Mouse (Mus musculus) stomach, adult 2 months (tissue): Measurements from ENCODE around the gene Olfr769. TPM values are rescaled to one million over a fixed set of nuclear protein-coding genes. Genes with fewer than 3 reads are reported as not detected.

Experiments
- polyA plus RNA-seq: library from polyadenylated mRNA; depleted of rRNA; stranded (reverse); fragments of >200 nt; gene quantifications from 2 replicates; pipeline ENCODE4 v1.2.3, GENCODE M21; 2012; rRNA removed

The Olfr769 gene
- not detected in 2 replicates for polyA plus RNA-seq

DNA sequence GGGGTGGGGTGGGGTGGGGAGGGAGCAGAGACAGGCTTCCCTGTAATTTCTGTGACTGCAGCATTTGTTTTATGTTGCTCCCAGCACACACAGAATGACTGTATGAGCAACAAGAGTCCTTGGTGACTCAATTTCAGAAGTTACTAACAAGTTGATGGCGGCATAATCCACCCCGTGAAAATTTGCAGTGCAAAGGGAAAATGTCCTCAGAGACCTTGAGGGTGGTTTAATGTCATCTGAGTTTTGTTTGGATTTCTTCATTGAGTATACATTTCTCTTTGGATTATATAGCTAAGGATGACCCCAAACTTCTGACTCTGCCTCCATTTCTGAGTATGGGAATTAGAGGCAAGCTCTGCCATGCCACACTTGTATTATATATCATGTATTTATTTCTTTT is at the start of gene Olfr769:
Gene Olfr769 (minus strand): TSS at position 101 of the 400 bp plus-strand sequence.

GRCm38 (mm10) chr10:129164651-129165050 is 47.0 kb upstream of the Olfr769 start, which contains the start of gene Olfr771:
Gene Olfr771, minus strand, starts transcription at chr10:129164751.

GRCm38 (mm10) chr10:129138898-129139297 is 21.2 kb upstream of the Olfr769 start, which contains the start of gene Olfr770:
Gene Olfr770, minus strand, starts transcription at chr10:129138998.

DNA sequence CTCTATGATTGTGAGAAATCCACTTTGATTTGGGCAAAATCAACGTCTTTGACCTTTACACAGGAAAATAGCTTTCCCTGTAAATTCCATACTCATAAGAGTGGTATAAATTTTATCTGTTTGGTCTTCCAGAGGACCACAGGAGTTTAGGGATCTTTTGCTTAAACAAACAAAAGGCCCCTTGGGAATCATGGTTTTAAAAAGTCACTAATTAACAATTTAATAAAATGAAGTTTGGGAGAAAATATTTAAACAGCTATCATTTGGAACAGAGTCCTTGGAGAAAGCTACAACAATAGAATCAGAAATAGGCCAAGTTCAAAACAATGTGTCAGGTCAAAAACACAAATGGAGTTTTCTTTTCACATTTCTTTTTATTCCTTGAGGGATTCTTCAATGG is 18.4 kb downstream of the Olfr769 start, which contains the start of gene Olfr768:
Gene Olfr768 (minus strand): TSS at position 101 of the 400 bp plus-strand sequence.

DNA sequence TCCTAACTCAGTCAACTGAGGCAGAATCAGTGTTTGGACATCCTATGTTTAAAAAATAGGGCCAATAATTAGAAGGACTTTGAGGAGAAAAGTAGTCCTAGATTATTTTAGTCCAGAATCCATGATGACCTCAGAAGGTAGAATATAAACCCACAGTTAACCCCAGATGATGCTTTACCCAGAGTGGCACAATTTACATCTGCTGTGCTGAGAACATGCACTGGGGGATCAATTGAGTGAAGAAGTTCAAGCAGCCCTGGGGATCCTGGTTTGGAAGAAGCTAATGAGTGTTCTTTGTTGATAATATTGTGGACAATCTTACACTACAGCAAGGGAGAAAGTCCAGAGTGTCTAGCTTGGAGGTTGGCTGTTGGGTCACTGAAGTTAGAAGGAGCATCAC is 34.9 kb downstream of the Olfr769 start, which contains the start of gene Olfr767:
Gene Olfr767 (minus strand): TSS at position 101 of the 400 bp plus-strand sequence.

DNA sequence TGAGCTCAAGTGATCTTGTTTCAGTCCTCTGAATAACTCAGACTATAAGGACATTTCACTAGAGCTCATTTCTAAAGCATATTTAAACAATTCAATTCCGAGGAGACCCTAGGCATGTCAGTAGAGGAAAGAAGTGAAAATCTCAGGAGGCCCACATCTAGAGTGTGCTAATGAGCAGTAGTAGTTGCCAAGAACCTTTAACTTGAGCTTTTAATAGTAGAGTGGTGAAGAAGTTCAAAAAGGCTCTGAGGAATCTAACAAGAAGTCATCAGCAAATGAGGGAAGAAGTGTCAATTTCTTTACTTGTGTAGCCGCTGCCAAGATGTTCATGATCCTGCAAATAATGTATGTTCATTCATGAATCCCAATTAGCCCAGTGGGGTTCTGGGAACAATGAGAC is 48.8 kb downstream of the Olfr769 start, which contains the start of gene Olfr766-ps1:
Gene Olfr766-ps1 (minus strand): TSS at position 101 of the 400 bp plus-strand sequence.

Other genes starting within 250 kb of the Olfr769 start
- 0.54 TPM in 2 replicates for gene Gdf11, start 226.1 kb downstream of the Olfr769 start, polyA plus RNA-seq
- gene Cd63, start 216.9 kb downstream of the Olfr769 start, polyA plus RNA-seq: 52.8 and 59.1 TPM in 2 replicates
- 13.0 and 16.4 TPM in 2 replicates for gene Rdh5, start 195.0 kb downstream of the Olfr769 start, polyA plus RNA-seq
- gene Bloc1s1, start 193.8 kb downstream of the Olfr769 start, polyA plus RNA-seq: 50.6 and 55.1 TPM in 2 replicates
- 45.3 and 45.5 TPM in 2 replicates for gene Itga7, start 184.0 kb downstream of the Olfr769 start, polyA plus RNA-seq
- 2.9 and 4.1 TPM in 2 replicates for gene Mettl7b, start 156.9 kb downstream of the Olfr769 start, polyA plus RNA-seq
- not detected in 2 replicates for gene Olfr9, start 128.4 kb downstream of the Olfr769 start, polyA plus RNA-seq
- gene Olfr763, start 107.1 kb downstream of the Olfr769 start, polyA plus RNA-seq: not detected in 2 replicates
- not detected in 2 replicates for gene Olfr764-ps1, start 78.0 kb downstream of the Olfr769 start, polyA plus RNA-seq
- not detected in 2 replicates for gene Olfr765, start 67.9 kb downstream of the Olfr769 start, polyA plus RNA-seq
- gene Olfr766-ps1, start 48.9 kb downstream of the Olfr769 start, polyA plus RNA-seq: not detected in 2 replicates
- not detected in 2 replicates for gene Olfr767, start 35.0 kb downstream of the Olfr769 start, polyA plus RNA-seq
- gene Olfr768, start 18.5 kb downstream of the Olfr769 start, polyA plus RNA-seq: not detected in 2 replicates
- not detected in 2 replicates for gene Olfr770, start 21.1 kb upstream of the Olfr769 start, polyA plus RNA-seq
- gene Olfr771, start 46.9 kb upstream of the Olfr769 start, polyA plus RNA-seq: not detected in 2 replicates
- not detected in 2 replicates for gene Olfr772, start 60.1 kb upstream of the Olfr769 start, polyA plus RNA-seq
- gene Olfr773, start 69.6 kb upstream of the Olfr769 start, polyA plus RNA-seq: not detected in 2 replicates
- not detected in 2 replicates for gene Olfr774, start 118.3 kb upstream of the Olfr769 start, polyA plus RNA-seq
- gene Olfr775, start 130.6 kb upstream of the Olfr769 start, polyA plus RNA-seq: not detected in 2 replicates
- not detected in 2 replicates for gene Olfr776, start 141.3 kb upstream of the Olfr769 start, polyA plus RNA-seq
- not detected in 2 replicates for gene Olfr777, start 153.6 kb upstream of the Olfr769 start, polyA plus RNA-seq
- not detected in 2 replicates for gene Olfr780, start 200.3 kb upstream of the Olfr769 start, polyA plus RNA-seq
- not detected in 2 replicates for gene Olfr781, start 211.0 kb upstream of the Olfr769 start, polyA plus RNA-seq
- gene Olfr782, start 231.0 kb upstream of the Olfr769 start, polyA plus RNA-seq: not detected in 2 replicates